ENCODE assay signal across 17 mouse cellular contexts in genomic region chr16:94566834-94567585, GRCm38 (mm10). TPM values are rescaled to one million over a fixed set of nuclear protein-coding genes. Genes with fewer than 3 reads are reported as not detected.
DNase-seq lines count a peak whose midpoint lies in the region; TF ChIP-seq lines count a peak whose summit lies in the region.
"Had no signal": no experiment of that assay in that cellular context is flagged by ENCODE, and none has a peak within 500 bp of the region (broad histone marks: within the 10 kb centered on the region; RNA-seq: fewer than 3 reads in every experiment).

No protein-coding gene starts in this region.

- peaks cover 13% of the 10 kb centered on the region for H3K4me1 ChIP-seq in liver, adult 2 months (ENCODE audit: control insufficient read depth, insufficient read depth, low read length)
- peaks cover 4% of the 10 kb centered on the region; the same call in 1 of the 2 replicates for H3K4me1 ChIP-seq in kidney, adult 2 months (ENCODE audit: control insufficient read depth, insufficient read depth, low read length)

- peak; percentile 40 for DNase-seq in adrenal gland, postnatal 10 days
- DNase-seq in adrenal gland, adult 18-20 months (ENCODE audit: low spot score in 2 of 2), result no peak
- DNase-seq in cerebellum, adult 9-10 months, result peak; percentile 63
- no peak for DNase-seq in cerebellum, postnatal 10 days
- peak; percentile 51 for DNase-seq in liver, adult 2 months (ENCODE audit: extremely low read depth, low read depth, low spot score)
- DNase-seq in liver, result no peak
- DNase-seq in kidney, adult 2 months, result no peak
- DNase-seq: adrenal gland, postnatal 25 days; B cell, adult 2 months; gastrocnemius, postnatal 10 days; heart, adult 2 months; heart, postnatal 14 days; kidney, adult 8-10 months had no signal

- no peaks in the 10 kb centered on the region for H3K36me3 ChIP-seq in liver, adult 2 months (ENCODE audit: control insufficient read depth, insufficient read depth, low read length)
- H3K36me3 ChIP-seq in kidney, adult 2 months (ENCODE audit: control insufficient read depth, insufficient read depth, low read length), result no peaks in the 10 kb centered on the region
- H3K36me3 ChIP-seq: embryonic facial prominence, embryonic 10.5 days; forebrain, embryonic 10.5 days; heart, embryonic 15.5 days had no signal

- H3K27me3 ChIP-seq in liver, adult 2 months (ENCODE audit: control insufficient read depth, insufficient read depth, low read length), result no peaks in the 10 kb centered on the region
- no peaks in the 10 kb centered on the region for H3K27me3 ChIP-seq in kidney, adult 2 months (replicated peaks; ENCODE audit: control insufficient read depth, insufficient read depth, low read length)
- H3K27me3 ChIP-seq: heart, embryonic 15.5 days had no signal

- TF ChIP-seq CTCF in liver, adult 2 months (IDR thresholded peaks at IDR 0.05; ENCODE audit: low read depth, low read length), result no peak
- TF ChIP-seq CTCF in kidney, adult 2 months (conservative IDR thresholded peaks at IDR 0.05; ENCODE audit: insufficient read depth, insufficient read length, low read depth, low read length), result no peak

- no peak overlapping the region for H3K9ac ChIP-seq in liver, adult 2 months (ENCODE audit: low read depth, low read length)
- H3K9ac ChIP-seq: heart, embryonic 15.5 days; hindbrain, embryonic 14.5 days had no signal

- peaks cover 8% of the 10 kb centered on the region; the same call in 1 of the 2 replicates for H3K79me2 ChIP-seq in liver, adult 2 months (ENCODE audit: control insufficient read depth, insufficient read depth, low read length)

- 85% methylated on average over 11 of the region's 11 CpGs for WGBS in liver, adult 2 months
- 90% methylated on average over 11 of the region's 11 CpGs for WGBS in kidney, adult 2 months

- no peak overlapping the region for H3K27ac ChIP-seq in liver, adult 2 months (replicated peaks; ENCODE audit: insufficient read depth, low read depth, low read length)
- no peak overlapping the region for H3K27ac ChIP-seq in kidney, adult 2 months (ENCODE audit: insufficient read depth, low read depth, low read length)
- H3K27ac ChIP-seq: embryonic facial prominence, embryonic 10.5 days; forebrain, embryonic 10.5 days; hindbrain, embryonic 14.5 days had no signal

- no peak overlapping the region for H3K4me3 ChIP-seq in liver, adult 2 months (ENCODE audit: insufficient read depth, low read depth, low read length)
- no peak overlapping the region for H3K4me3 ChIP-seq in kidney, adult 2 months (ENCODE audit: insufficient read depth, low read depth, low read length)
- H3K4me3 ChIP-seq: embryonic facial prominence, embryonic 10.5 days; forebrain, embryonic 10.5 days; heart, adult 2 months; heart, embryonic 15.5 days had no signal

- TF ChIP-seq POLR2A in liver, adult 2 months (IDR thresholded peaks at IDR 0.05; ENCODE audit: extremely low read depth, insufficient read depth, low read length), result no peak
- no peak for TF ChIP-seq POLR2A in kidney, adult 2 months (IDR thresholded peaks at IDR 0.05; ENCODE audit: low read depth, low read length)

RNA-seq across cellular contexts. Expression of gene Dyrk1a, which starts 2.8 kb away (rescaled TPM):
- total RNA-seq in adrenal gland, postnatal 10 days (2021), result 10 to 100 TPM; 59.7 to 62.7 TPM
- 10 to 100 TPM; 61.3 to 71.5 TPM for total RNA-seq in adrenal gland, adult 18-20 months (2021)
- 12.2 and 12.6 TPM in 2 replicates for total RNA-seq in liver, adult 2 months (2014; rRNA removed)
- 10.9 and 13.6 TPM in 2 replicates for polyA plus RNA-seq in liver, adult 2 months (2012; rRNA removed)
- 25.5 and 27.2 TPM in 2 replicates for polyA plus RNA-seq in kidney, adult 2 months (2012; rRNA removed)

RNA-seq across cellular contexts. Expression of gene Vps26c, which starts 40.4 kb away (rescaled TPM):
- total RNA-seq in adrenal gland, postnatal 10 days (2021), result 10 to 100 TPM; 40.8 to 52.8 TPM
- 10 to 100 TPM; 54.0 to 54.3 TPM for total RNA-seq in adrenal gland, adult 18-20 months (2021)
- 33.1 and 33.9 TPM in 2 replicates for total RNA-seq in liver, adult 2 months (2014; rRNA removed)
- 18.8 and 19.4 TPM in 2 replicates for polyA plus RNA-seq in liver, adult 2 months (2012; rRNA removed)
- polyA plus RNA-seq in kidney, adult 2 months (2012; rRNA removed), result 31.4 and 34.8 TPM in 2 replicates

Comparison
In these comparisons a context has a peak if more than half of its experiments do, and no peak if none do; other contexts are left out.
1. DNase-seq: peak in adrenal gland, postnatal 10 days (single experiment), cerebellum, adult 9-10 months (single experiment) and liver, adult 2 months (single experiment); none in adrenal gland, adult 18-20 months (0 of 2), cerebellum, postnatal 10 days (0 of 2), liver (single experiment) and kidney, adult 2 months (single experiment).